Mouse (Mus musculus) left cerebral cortex, adult 18-20 months (tissue): ENCODE results near the gene Ankrd35. TPM values are rescaled to one million over a fixed set of nuclear protein-coding genes. Genes with fewer than 3 reads are reported as not detected.
"Not testable (repeated sequence)": the region's sequence is repeated elsewhere in the genome, so short reads cannot be mapped to it uniquely, and the experiment has no call there.

Experiments
- DNase-seq, 2 experiments: peaks; one replicate each; pipeline ENCODE4 v3.0.0; 2021 to 2022; ENCODE audit warnings: low spot score in 2 of 2, mixed read lengths in 1 of 2
- total RNA-seq, 2 experiments: library from RNA; stranded (reverse); gene quantifications; 2 replicates each; pipeline ENCODE4 v1.2.3; 2021

The Ankrd35 gene
- total RNA-seq, 2 experiments from 2014 or later = 8.1 to 9.0 TPM

DNA sequence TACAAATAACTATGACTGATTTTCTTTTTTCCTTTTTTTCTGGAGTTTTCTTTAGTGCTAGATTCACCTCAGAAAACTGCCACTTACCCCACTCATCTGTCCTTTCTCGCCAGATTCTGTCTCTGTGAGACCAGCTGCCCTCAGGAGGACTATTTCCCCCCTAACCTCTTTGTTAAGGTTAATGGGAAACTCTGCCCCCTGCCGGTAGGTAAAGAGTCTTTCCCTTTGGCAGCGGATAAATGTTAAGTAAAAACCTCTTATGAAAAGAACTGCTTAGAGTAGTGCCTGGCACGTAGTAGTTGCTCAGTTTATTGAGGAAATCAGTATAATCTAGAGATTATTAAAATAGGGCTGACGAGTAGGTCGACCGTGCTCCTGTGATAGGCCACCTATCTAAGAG lies 30.4 kb downstream of the Ankrd35 start:
- DNase-seq = peak in 1 of 2 experiments; percentile 27

GRCm38 (mm10) chr3:96701003-96701402 lies 31.1 kb downstream of the Ankrd35 start:
- no peak for DNase-seq

DNA sequence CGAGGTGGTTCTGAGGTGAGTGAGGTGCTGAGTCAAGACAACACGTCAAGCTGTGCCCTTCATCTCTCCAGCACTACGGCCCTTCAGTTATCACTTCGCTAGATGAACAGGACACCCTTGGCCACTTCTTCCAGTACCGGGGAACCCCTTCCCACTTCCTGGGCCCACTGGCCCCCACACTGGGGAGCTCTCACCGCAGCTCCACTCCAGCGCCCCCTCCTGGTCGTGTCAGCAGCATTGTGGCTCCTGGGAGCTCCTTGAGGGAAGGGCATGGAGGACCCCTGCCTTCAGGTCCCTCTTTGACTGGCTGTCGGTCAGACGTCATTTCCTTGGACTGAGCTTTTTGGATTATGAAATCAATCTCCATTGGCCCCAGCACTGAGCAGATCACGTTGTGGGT lies 34.8 kb downstream of the Ankrd35 start:
- no peak for DNase-seq

- no peak for DNase-seq
Observed at GRCm38 (mm10) chr3:96706217-96706616, 36.3 kb downstream of the Ankrd35 start.

DNA sequence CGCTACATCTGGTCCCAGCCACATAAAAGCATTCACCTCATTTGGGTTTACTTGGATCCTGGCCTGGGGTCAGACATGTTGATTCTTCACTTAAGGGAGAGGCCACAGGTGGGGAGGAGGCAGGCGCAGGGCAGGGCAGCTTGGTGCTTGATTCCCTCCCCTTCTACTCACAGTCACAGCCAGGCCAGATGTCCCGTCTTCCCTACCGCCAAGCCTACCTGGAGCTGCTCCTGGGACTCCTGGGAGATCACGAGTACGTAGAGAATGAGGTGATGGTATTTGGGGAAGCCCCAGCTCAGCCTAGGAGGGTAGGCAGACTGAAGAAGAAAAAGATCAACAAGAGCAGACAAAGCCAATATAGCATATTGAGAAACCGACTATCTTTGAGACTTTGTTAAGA lies 37.1 kb downstream of the Ankrd35 start:
- no peak for DNase-seq

- DNase-seq = peak; percentile 87 to 90
Observed at GRCm38 (mm10) chr3:96707903-96708683, 38.2 kb downstream of the Ankrd35 start, which contains the start of gene Nudt17. Gene Nudt17, minus strand, starts transcription at chr3:96708562.

GRCm38 (mm10) chr3:96708684-96709064 lies 38.7 kb downstream of the Ankrd35 start:
- no peak for DNase-seq

- no peak for DNase-seq
Observed at GRCm38 (mm10) chr3:96714286-96714685, 44.4 kb downstream of the Ankrd35 start.

DNA sequence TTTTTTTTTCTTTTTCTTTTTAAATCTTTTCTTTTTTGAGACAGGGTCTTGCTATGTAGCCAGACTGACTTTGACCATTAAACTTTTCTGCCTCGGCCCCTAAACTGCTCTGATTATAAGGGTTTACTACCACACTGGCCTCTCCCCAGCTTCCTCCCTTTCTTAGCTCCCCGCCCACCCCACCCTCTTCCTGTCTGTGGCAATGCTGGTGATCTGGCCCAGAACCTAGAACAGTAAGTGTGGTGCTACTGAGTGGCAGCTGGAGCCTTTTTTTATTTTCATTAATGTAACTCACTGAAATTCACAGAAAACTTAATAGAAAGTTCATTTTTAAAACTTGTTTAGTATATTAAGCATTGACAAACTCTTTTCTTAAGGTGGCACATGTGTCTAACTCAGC lies 45.9 kb downstream of the Ankrd35 start:
- no peak for DNase-seq

DNA sequence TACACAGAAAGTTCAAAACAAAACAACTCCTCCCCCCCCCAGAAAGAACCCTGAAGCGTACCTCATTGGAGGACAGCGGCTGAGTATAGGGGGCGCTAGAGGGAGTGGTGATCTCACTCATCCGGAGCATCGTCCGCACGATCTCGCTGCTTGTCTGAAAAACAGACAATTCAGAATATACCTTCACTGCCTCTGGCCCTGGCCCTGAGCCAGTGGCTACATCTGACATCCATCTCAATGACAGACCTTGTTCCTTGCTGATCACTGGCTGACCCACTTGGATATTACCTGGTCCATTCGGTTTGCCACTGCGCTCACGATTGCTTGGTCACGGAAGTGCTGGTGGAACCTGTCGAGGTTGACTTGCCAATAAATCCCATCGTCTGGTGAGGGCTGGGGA lies 49.2 kb downstream of the Ankrd35 start:
- DNase-seq = peak; percentile 32 to 66

- DNase-seq = peak; percentile 93 to 97
Observed at GRCm38 (mm10) chr3:96727343-96727827, 57.5 kb downstream of the Ankrd35 start, which contains the start of the genes Polr3c and Rnf115. Gene Polr3c, minus strand, starts transcription at chr3:96727628. Gene Rnf115, plus strand, starts transcription at chr3:96727664.

DNA sequence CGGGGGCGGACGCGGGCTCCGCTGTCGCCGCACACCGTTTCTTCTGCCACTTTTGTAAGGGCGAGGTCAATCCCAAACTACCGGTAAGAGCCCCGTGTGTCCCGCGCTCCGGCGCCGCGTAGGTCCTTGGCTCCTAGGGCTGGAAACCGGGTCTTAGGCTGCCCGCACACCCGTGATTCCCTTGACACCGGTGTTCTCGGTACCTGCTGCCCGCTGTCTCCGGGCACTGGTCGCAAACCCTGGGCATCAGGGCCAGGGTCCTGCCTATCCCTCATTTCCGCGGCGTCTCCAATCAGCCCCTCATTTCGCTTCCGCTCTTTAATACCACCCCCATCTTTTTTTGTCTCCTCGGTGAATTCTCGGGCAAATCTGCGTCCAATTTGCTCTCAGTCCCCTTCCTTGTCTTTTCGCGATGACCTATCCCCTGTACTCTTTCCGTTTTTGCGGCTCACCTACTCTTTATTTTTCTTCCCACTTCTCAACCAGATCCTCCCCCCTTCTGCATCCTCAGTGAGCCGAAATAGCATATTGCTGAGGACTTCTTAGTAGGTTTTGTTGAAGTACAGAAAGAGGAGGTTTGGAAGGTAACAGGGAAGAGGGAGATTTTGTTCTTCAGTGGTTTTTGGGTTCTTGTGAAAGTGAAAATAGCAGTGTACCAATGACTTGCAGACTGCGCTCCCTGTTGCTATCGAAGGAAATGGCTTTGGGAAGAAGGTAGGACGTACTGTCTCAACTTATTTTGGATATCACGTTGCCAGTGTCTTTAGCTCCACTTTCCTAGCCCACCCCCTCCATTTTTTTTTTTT lies 58.1 kb downstream of the Ankrd35 start:
- peak in 1 of 2 experiments; percentile 32 for DNase-seq

GRCm38 (mm10) chr3:96728634-96729402 lies 58.9 kb downstream of the Ankrd35 start:
- no peak for DNase-seq

GRCm38 (mm10) chr3:96729403-96729784 lies 59.5 kb downstream of the Ankrd35 start:
- no peak for DNase-seq

GRCm38 (mm10) chr3:96730785-96731184 lies 60.9 kb downstream of the Ankrd35 start:
- DNase-seq = no peak

DNA sequence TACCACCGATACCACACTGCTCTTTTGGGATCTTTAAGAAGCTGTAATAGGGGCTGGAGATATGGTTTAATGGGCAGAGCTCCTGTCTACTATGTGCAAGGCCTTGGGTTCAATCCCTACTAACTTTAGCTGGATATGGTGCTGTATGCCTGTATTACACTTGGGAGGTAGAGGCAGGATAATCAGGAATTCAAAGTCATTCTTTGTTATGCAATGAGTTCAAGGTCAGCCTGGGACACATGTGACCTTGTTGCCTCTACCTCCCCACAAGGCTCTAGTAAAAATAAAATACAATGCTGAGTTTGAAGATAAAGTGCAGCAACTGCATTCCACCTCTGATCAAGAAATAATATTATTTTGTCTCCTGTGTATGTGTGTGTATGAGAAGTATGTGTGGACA lies 64.1 kb downstream of the Ankrd35 start:
- DNase-seq = no peak

- DNase-seq = no peak
Observed at GRCm38 (mm10) chr3:96735200-96735599, 65.3 kb downstream of the Ankrd35 start.

GRCm38 (mm10) chr3:96737013-96737740 lies 67.2 kb downstream of the Ankrd35 start:
- DNase-seq = no peak

DNA sequence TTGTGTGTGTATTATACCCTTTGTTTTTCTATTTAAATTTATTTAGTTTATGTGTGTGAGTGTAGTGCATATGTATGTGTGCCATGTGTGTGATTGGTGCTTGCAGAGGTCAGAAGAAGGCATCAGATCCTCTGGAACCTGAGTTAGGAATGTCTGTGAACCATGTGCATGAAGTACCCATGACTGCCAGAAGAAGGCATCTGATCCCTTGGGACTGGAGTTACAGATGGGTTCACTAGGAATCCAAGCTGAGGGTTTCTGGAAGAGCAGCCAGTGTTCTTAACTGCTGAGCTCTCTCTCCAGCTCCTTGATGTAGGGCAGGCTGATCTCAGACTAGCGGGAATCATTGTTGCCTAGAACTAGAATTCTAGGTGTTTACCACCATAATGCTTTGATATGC lies 68.1 kb downstream of the Ankrd35 start:
- DNase-seq = no peak

DNA sequence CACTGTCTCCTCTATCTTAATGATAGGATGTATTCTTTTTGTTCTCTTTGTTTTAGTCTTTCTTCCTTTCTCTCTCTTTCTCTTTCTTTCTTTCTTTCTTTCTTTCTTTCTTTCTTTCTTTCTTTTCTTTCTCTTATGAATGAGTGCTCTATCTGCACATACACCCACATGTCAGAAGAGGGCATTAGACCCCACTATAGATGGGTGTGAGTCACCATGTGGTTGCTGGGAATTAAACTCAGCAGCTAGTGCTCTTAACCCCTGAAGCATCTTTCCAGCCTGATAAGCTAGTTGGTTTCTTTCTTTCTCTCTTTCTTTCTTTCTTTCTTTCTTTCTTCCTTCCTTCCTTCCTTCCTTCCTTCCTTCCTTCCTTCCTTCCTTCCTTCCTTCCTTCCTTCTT lies 70.3 kb downstream of the Ankrd35 start:
- DNase-seq = not testable (repeated sequence)
